Mouse (Mus musculus): ENCODE data around the gene Olfr1491. TPM values are rescaled to one million over a fixed set of nuclear protein-coding genes. Genes with fewer than 3 reads are reported as not detected.

Gene Olfr1491
- total RNA-seq (2023), result not detected in 2 replicates

GRCm38 (mm10) chr19:13696968-13697367 is at the start of gene Olfr1491:
Gene Olfr1491 (plus strand): TSS chr19:13697268.

GRCm38 (mm10) chr19:13650791-13651190 is 46.3 kb upstream of the Olfr1491 start, which contains the start of gene Olfr1490:
Gene Olfr1490 (plus strand): TSS chr19:13651091.

GRCm38 (mm10) chr19:13722978-13723377 is 25.9 kb downstream of the Olfr1491 start, which contains the start of gene Olfr1493-ps1:
Gene Olfr1493-ps1 (plus strand): TSS chr19:13723278.

GRCm38 (mm10) chr19:13739428-13739827 is 42.4 kb downstream of the Olfr1491 start, which contains the start of gene Olfr1494:
Gene Olfr1494 (plus strand): TSS chr19:13739728.

Other genes with a start within 250 kb of the Olfr1491 start
- not detected in 2 replicates for gene Olfr1472, start 241.2 kb upstream of the Olfr1491 start, total RNA-seq (2023)
- gene Olfr1474, start 227.7 kb upstream of the Olfr1491 start, total RNA-seq (2023), result not detected in 2 replicates
- gene Olfr1475, start 217.1 kb upstream of the Olfr1491 start, total RNA-seq (2023), result not detected in 2 replicates
- not detected in 2 replicates for gene Olfr1477, start 196.7 kb upstream of the Olfr1491 start, total RNA-seq (2023)
- not detected in 2 replicates for gene Olfr1480, start 169.4 kb upstream of the Olfr1491 start, total RNA-seq (2023)
- gene Olfr1484, start 113.8 kb upstream of the Olfr1491 start, total RNA-seq (2023), result not detected in 2 replicates
- not detected in 2 replicates for gene Olfr1487, start 79.9 kb upstream of the Olfr1491 start, total RNA-seq (2023)
- not detected in 2 replicates for gene Olfr1489, start 65.6 kb upstream of the Olfr1491 start, total RNA-seq (2023)
- gene Olfr1490, start 46.2 kb upstream of the Olfr1491 start, total RNA-seq (2023), result not detected in 2 replicates
- not detected in 2 replicates for gene Olfr1493-ps1, start 26.0 kb downstream of the Olfr1491 start, total RNA-seq (2023)
- not detected in 2 replicates for gene Olfr1494, start 42.5 kb downstream of the Olfr1491 start, total RNA-seq (2023)
- gene Olfr1495, start 67.3 kb downstream of the Olfr1491 start, total RNA-seq (2023), result not detected in 2 replicates
- not detected in 2 replicates for gene Olfr1496, start 80.6 kb downstream of the Olfr1491 start, total RNA-seq (2023)
- gene Olfr1497, start 100.9 kb downstream of the Olfr1491 start, total RNA-seq (2023), result not detected in 2 replicates
- gene Olfr1499, start 122.2 kb downstream of the Olfr1491 start, total RNA-seq (2023), result not detected in 2 replicates
- not detected in 2 replicates for gene Olfr1500, start 133.2 kb downstream of the Olfr1491 start, total RNA-seq (2023)
- not detected in 2 replicates for gene Olfr1501, start 153.4 kb downstream of the Olfr1491 start, total RNA-seq (2023)
- gene Olfr1502, start 164.5 kb downstream of the Olfr1491 start, total RNA-seq (2023), result not detected in 2 replicates
- not detected in 2 replicates for gene Olfr1504, start 200.7 kb downstream of the Olfr1491 start, total RNA-seq (2023)
- gene Olfr1505, start 216.3 kb downstream of the Olfr1491 start, total RNA-seq (2023), result not detected in 2 replicates

Measured in neutrophil, adult 65 days (primary cell).